Mouse (Mus musculus) limb, embryonic 10.5 days (tissue): ENCODE results near the gene Nup188. TPM values are rescaled to one million over a fixed set of nuclear protein-coding genes. Genes with fewer than 3 reads are reported as not detected.
A peak's percentile ranks its signal among the peaks of the same experiment; 100 is the strongest.

Experiments used
- DNase-seq: peaks from one replicate; pipeline ENCODE4 v3.0.0-alpha.2; 2017; ENCODE audit warnings: low spot score
- H3K27ac ChIP-seq: fragments of 300-500 bp; sonication (generic); 2 replicates; pipeline ENCODE4 v1.5.1; 2016; ENCODE audit warnings: mild to moderate bottlenecking
- H3K27me3 ChIP-seq: fragments of 300-500 bp; sonication (generic); 2 replicates; pipeline ENCODE4 v1.6.1; 2016; ENCODE audit warnings: low read depth, mild to moderate bottlenecking; ENCODE audit not compliant: poor library complexity, severe bottlenecking
- H3K36me3 ChIP-seq: fragments of 300-500 bp; sonication (generic); 2 replicates; pipeline ENCODE4 v1.6.1; 2016; ENCODE audit warnings: mild to moderate bottlenecking, moderate library complexity
- H3K4me1 ChIP-seq: fragments of 300-500 bp; sonication (generic); 2 replicates; pipeline ENCODE4 v1.6.1; 2016
- H3K4me3 ChIP-seq: fragments of 300-500 bp; sonication (generic); 2 replicates; pipeline ENCODE4 v1.5.1; 2016; ENCODE audit warnings: mild to moderate bottlenecking, moderate library complexity
- H3K9me3 ChIP-seq: fragments of 300-500 bp; sonication (generic); replicated peaks from 2 replicates; pipeline ENCODE4 v1.6.1; 2016; ENCODE audit warnings: mild to moderate bottlenecking
- WGBS: fragments of 180-500 bp; shearing (Covaris S2); methylation state at CpG from one replicate; pipeline ENCODE4 v1.1.7; 2016; 5-methylcytosine and 5-hydroxymethylcytosine counted together
- polyA plus RNA-seq: library from polyadenylated mRNA; unstranded; fragments of >200 nt; fragmentation: Nextera tagmentation; extraction: Ambion mirVana; gene quantifications from 2 replicates; pipeline ENCODE4 v1.2.1, GENCODE M21; 2016

Gene Nup188
- polyA plus RNA-seq, 1 experiment from 2014 or later: 74.4 TPM

GRCm38 (mm10) chr2:30261064-30261736, 25.0 kb upstream of the Nup188 start:
- Histone ChIP-seq H3K27me3 (no peaks in the 10 kb centered on the region), H3K4me3 (no peak overlapping the region), H3K36me3 (peaks cover 97% of the 10 kb centered on the region), H3K9me3 (no peaks in the 10 kb centered on the region), H3K4me1 (peaks cover 22% of the 10 kb centered on the region), H3K27ac (no peak overlapping the region)
- DNase-seq: no peak
- WGBS: 91% methylated on average over 4 of the region's 4 CpGs

- WGBS: 91% methylated on average over 18 of the region's 18 CpGs
- Histone ChIP-seq H3K36me3 (peaks cover 89% of the 10 kb centered on the region), H3K4me3 (no peak overlapping the region), H3K4me1 (peaks cover 32% of the 10 kb centered on the region), H3K27me3 (no peaks in the 10 kb centered on the region), H3K9me3 (no peaks in the 10 kb centered on the region), H3K27ac (0 out of 2 replicates have a peak overlapping the region, but pooled peaks have one; percentile 2)
- no peak for DNase-seq
Measured at GRCm38 (mm10) chr2:30261921-30262839, 24.0 kb upstream of the Nup188 start.

GRCm38 (mm10) chr2:30262840-30263441, 23.3 kb upstream of the Nup188 start:
- no peak overlapping the region for H3K4me3 ChIP-seq
- no peaks in the 10 kb centered on the region for H3K27me3 ChIP-seq
- H3K27ac ChIP-seq: no peak overlapping the region
- DNase-seq: no peak
- WGBS: 78% methylated on average over 4 of the region's 4 CpGs
- no peaks in the 10 kb centered on the region for H3K9me3 ChIP-seq
- H3K36me3 ChIP-seq: peaks cover 82% of the 10 kb centered on the region
- peaks cover 33% of the 10 kb centered on the region for H3K4me1 ChIP-seq

DNA sequence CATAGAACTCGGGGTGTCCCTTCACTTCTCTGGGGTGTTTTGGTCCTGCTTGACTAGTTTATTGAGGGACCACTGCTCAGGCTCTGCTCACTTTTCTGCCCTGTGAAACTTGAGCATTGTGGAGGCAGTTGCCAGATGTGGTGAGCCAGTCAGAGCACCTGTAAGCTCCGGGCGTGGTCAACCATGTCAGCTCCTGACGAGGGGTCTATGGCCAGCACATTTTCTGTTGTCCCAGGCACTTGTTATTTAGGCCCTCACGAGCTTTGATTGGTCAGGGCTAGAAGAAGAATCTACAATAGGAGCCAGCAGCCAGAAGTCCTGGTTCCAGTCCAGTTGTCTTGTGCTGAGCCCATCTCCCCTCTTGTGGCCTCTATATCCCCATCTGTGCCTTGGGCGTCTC, 22.4 kb upstream of the Nup188 start:
- no peak overlapping the region for H3K4me3 ChIP-seq
- DNase-seq: no peak
- no peak overlapping the region for H3K27ac ChIP-seq
- H3K27me3 ChIP-seq: no peaks in the 10 kb centered on the region
- WGBS: 96% methylated on average over 6 of the region's 6 CpGs
- H3K4me1 ChIP-seq: peaks cover 37% of the 10 kb centered on the region
- H3K36me3 ChIP-seq: peaks cover 73% of the 10 kb centered on the region
- H3K9me3 ChIP-seq: no peaks in the 10 kb centered on the region

DNA sequence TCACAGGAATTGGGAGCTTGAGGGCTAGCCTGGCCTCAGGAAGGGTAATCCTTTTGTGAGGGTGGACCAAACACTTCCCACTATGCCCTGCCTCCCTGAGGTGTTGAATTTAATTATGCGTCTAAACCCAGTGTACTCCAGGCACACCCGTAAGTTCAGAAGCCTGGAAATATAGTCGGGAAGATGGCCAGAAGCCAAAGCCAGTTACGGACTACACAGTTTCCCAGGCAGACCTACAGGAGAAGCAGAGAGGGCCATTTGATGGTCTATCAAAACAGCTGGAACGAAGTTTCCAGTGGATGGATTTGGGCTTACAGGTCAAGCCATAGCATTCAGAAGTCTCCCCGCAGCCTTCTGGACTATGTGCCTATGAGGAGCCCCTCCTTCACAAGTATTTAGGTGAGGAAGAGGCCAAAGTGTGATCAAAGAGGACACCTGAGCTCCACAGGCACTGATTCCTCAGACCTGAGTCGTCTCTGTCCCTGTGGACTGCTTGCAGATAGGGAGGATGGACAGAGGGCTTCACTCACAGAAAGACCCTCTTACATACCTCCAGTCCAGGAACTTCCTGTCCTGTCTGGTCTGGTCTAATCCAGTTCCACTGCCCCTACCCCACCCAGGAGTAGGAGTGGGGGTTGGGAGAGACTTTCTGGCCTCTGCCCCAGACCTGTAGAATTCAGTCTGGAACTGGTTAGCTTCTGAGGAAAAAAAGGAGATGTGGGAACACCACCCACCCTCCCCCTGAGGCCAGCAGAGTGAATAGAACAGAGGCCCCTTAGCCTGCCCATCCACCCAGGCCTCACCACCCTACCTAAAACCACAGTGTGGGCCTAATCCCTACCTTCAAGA, 21.3 kb upstream of the Nup188 start:
- Histone ChIP-seq H3K36me3 (peaks cover 62% of the 10 kb centered on the region), H3K4me1 (peaks cover 38% of the 10 kb centered on the region), H3K4me3 (no peak overlapping the region), H3K27me3 (no peaks in the 10 kb centered on the region), H3K27ac (peak overlapping the region; percentile 86), H3K9me3 (no peaks in the 10 kb centered on the region)
- DNase-seq: peak; percentile 44
- WGBS: 82% methylated on average over 7 of the region's 7 CpGs

DNA sequence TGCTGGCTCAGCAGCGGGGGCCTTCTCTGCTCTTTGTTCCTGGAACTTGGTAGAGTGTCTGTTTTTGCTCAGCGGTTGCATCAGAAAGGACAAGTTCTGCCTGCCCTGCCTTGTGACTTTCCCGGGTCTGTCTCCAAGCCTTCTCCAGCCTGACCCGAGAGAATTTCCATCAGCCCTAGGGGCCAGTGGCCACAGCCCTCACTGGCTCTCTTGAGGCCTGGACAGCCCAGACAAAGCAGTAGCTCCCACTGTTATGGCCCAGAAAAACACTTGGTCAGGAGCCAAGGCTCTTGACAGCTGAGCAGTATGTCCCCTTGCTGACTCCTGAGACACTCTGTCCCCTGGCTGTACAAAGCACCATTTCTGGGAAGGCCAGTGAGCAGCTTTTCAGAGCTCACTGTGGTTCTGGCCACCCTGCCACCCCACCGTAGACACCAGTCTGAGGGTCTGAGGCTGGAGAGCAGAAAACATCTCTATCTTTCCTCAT, 20.4 kb upstream of the Nup188 start, which contains the start of gene Phyhd1:
TSS of gene Phyhd1 (plus strand) at position 437 of the 487 bp plus-strand sequence.
- Histone ChIP-seq H3K27ac (peak within 1 kb of the TSS; percentile 86), H3K27me3 (no peaks in the 10 kb centered on the region), H3K36me3 (peaks cover 53% of the 10 kb centered on the region), H3K4me3 (peak within 1 kb of the TSS; percentile 9), H3K9me3 (no peaks in the 10 kb centered on the region), H3K4me1 (peaks cover 41% of the 10 kb centered on the region)
- peak; percentile 36 for DNase-seq
- WGBS: 47% methylated on average over 5 of the region's 5 CpGs

DNA sequence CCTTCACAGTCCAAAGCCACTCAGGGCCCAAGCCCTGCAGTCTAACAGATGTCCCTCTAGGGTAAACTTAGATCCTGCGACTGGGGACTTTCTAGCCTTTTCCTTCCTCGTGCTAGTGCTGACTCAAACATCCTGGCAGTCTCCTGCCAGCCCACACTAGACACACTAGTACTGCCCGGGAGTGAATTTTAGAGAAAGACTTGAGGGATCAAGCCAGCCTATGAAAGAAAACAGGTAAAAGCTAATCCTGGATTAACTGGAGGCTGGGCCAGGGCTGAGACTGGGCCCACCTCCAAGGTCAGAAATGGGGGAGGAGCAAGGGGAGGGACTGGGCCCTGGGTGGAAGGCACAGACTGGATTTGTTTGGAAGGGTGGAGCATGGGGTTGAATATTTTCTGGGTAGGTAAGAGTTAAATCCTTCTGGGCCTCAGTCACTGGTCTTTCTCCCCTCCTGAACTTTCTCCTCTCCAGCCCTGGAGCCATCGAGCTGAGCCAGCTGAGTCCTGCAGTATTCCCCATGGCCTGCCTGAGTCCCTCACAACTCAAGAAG, 19.7 kb upstream of the Nup188 start:
- peak; percentile 39 for DNase-seq
- H3K27ac ChIP-seq: peak overlapping the region; percentile 86
- peaks cover 47% of the 10 kb centered on the region for H3K36me3 ChIP-seq
- H3K27me3 ChIP-seq: no peaks in the 10 kb centered on the region
- peak overlapping the region; percentile 9 for H3K4me3 ChIP-seq
- peaks cover 41% of the 10 kb centered on the region for H3K4me1 ChIP-seq
- 22% methylated on average over 4 of the region's 4 CpGs for WGBS
- H3K9me3 ChIP-seq: no peaks in the 10 kb centered on the region

GRCm38 (mm10) chr2:30267466-30267865, 18.7 kb upstream of the Nup188 start:
- H3K9me3 ChIP-seq: no peaks in the 10 kb centered on the region
- no peaks in the 10 kb centered on the region for H3K27me3 ChIP-seq
- H3K36me3 ChIP-seq: peaks cover 37% of the 10 kb centered on the region
- no peak overlapping the region for H3K4me3 ChIP-seq
- 98% methylated on average over 2 of the region's 2 CpGs for WGBS
- peaks cover 41% of the 10 kb centered on the region for H3K4me1 ChIP-seq
- no peak for DNase-seq
- no peak overlapping the region for H3K27ac ChIP-seq

DNA sequence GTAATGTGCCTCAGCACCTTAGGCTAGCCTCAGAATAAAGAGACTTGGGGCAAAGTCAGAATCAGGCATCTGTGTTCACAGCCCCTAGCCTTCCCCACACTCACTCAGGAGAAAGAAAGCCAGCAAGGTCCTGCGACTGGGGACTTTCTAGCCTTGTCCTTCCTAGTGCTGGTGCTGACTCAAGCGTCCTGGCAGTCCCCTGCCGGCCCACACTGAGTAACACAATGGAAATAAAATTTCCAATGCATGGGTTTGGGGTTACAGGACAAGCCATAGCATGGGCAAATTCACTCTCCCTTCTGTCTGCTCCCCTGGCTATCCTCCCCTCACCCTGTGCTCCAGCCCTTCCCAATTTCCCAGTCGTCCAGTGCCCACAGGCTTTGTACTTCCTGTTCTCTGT, 17.8 kb upstream of the Nup188 start:
- Histone ChIP-seq H3K4me3 (no peak overlapping the region), H3K9me3 (no peaks in the 10 kb centered on the region), H3K27me3 (no peaks in the 10 kb centered on the region), H3K27ac (no peak overlapping the region), H3K36me3 (peaks cover 28% of the 10 kb centered on the region), H3K4me1 (peaks cover 41% of the 10 kb centered on the region)
- no peak for DNase-seq
- 61% methylated on average over 4 of the region's 4 CpGs for WGBS

GRCm38 (mm10) chr2:30269241-30269990, 16.8 kb upstream of the Nup188 start:
- H3K4me1 ChIP-seq: peaks cover 37% of the 10 kb centered on the region
- WGBS: 89% methylated on average over 17 of the region's 17 CpGs

GRCm38 (mm10) chr2:30270134-30270533, 16.1 kb upstream of the Nup188 start:
- Histone ChIP-seq H3K27me3 (no peaks in the 10 kb centered on the region), H3K27ac (no peak overlapping the region)
- peak; percentile 47 for DNase-seq

More at GRCm38 (mm10) chr2:30269241-30269990, 16.8 kb upstream of the Nup188 start:
- Histone ChIP-seq H3K36me3 (peaks cover 18% of the 10 kb centered on the region), H3K4me3 (no peak overlapping the region), H3K27ac (no peak overlapping the region), H3K27me3 (no peaks in the 10 kb centered on the region), H3K9me3 (no peaks in the 10 kb centered on the region)
- DNase-seq: no peak

More at GRCm38 (mm10) chr2:30270134-30270533, 16.1 kb upstream of the Nup188 start:
- WGBS: 66% methylated on average over 1 of the region's 1 CpGs
- H3K4me1 ChIP-seq: peaks cover 29% of the 10 kb centered on the region
- no peak overlapping the region for H3K4me3 ChIP-seq
- H3K36me3 ChIP-seq: peaks cover 11% of the 10 kb centered on the region
- H3K9me3 ChIP-seq: no peaks in the 10 kb centered on the region
